Mouse (Mus musculus) liver, postnatal 0 days (tissue): ENCODE results near the gene Gadd45gip1. TPM values are rescaled to one million over a fixed set of nuclear protein-coding genes. Genes with fewer than 3 reads are reported as not detected.

Experiments used
- ATAC-seq: fragments of 200-750 bp; cut with Nextera tagmentation; 2 replicates; pipeline ENCODE4 v1.8.0; 2017; ENCODE audit warnings: mild to moderate bottlenecking, moderate library complexity
- DNase-seq: peaks from one replicate; pipeline ENCODE4 v3.0.0-alpha.2; 2016
- H3K27ac ChIP-seq: fragments of 300-500 bp; sonication (generic); 2 replicates; pipeline ENCODE4 v1.5.1; 2014; ENCODE audit warnings: antibody characterized with exemption, moderate library complexity, mild to moderate bottlenecking, low read depth
- H3K27me3 ChIP-seq: fragments of 300-500 bp; sonication (generic); 2 replicates; pipeline ENCODE4 v1.6.1; 2014; ENCODE audit warnings: low read length, control low read depth, mixed read lengths; ENCODE audit not compliant: insufficient read depth
- H3K36me3 ChIP-seq: fragments of 300-500 bp; sonication (generic); replicated peaks from 2 replicates; pipeline ENCODE4 v1.6.1; 2014; ENCODE audit warnings: mild to moderate bottlenecking, control low read depth, low read length, moderate library complexity, mixed read lengths; ENCODE audit not compliant: insufficient read depth
- H3K4me1 ChIP-seq: fragments of 300-500 bp; sonication (generic); 2 replicates; pipeline ENCODE4 v1.6.1; 2014; ENCODE audit warnings: antibody characterized with exemption, mild to moderate bottlenecking, control low read depth; ENCODE audit not compliant: insufficient read depth
- H3K4me2 ChIP-seq: fragments of 300-500 bp; sonication (generic); 2 replicates; pipeline ENCODE4 v1.6.1; 2014; ENCODE audit warnings: low read depth, mild to moderate bottlenecking, low read length, moderate library complexity, mixed read lengths
- H3K4me3 ChIP-seq: fragments of 300-500 bp; sonication (generic); 2 replicates; pipeline ENCODE4 v1.5.1; 2014; ENCODE audit warnings: low read depth, low read length
- H3K9ac ChIP-seq: fragments of 300-500 bp; sonication (generic); replicated peaks from 2 replicates; pipeline ENCODE4 v1.6.1; 2014; ENCODE audit warnings: mild to moderate bottlenecking, moderate library complexity
- H3K9me3 ChIP-seq: fragments of 300-500 bp; sonication (generic); 2 replicates; pipeline ENCODE4 v1.6.1; 2016; ENCODE audit warnings: mild to moderate bottlenecking, control low read depth, low read length, mixed read lengths
- CTCF ChIP-seq: sonication (generic); IDR thresholded peaks from 2 replicates; pipeline ENCODE4 v1.5.1; 2016; ENCODE audit warnings: antibody characterized with exemption, low read depth
- EP300 ChIP-seq: IDR thresholded peaks from 2 replicates; pipeline ENCODE4 v1.6.1; 2016; ENCODE audit warnings: antibody characterized with exemption, low read depth, mild to moderate bottlenecking
- WGBS: fragments of 180-500 bp; shearing (Covaris S2); extraction: QIAGEN DNeasy Blood & Tissue Kit; methylation state at CpG from one replicate; pipeline ENCODE4 v1.1.7; 2014; ENCODE audit not compliant: insufficient replicate concordance; 5-methylcytosine and 5-hydroxymethylcytosine counted together
- microRNA-seq: library from miRNA; unstranded; fragments of <30 nt; microRNA quantifications from one replicate; pipeline ENCODE4, GENCODE M21; 2016
- polyA plus RNA-seq: library from polyadenylated mRNA; unstranded; fragments of >200 nt; fragmentation: Nextera tagmentation; extraction: Ambion mirVana; gene quantifications from 2 replicates; pipeline ENCODE4 v1.2.1, GENCODE M21; 2015

Gadd45gip1 gene
- polyA plus RNA-seq, 1 experiment from 2014 or later: 31.9 TPM

- H3K9me3 ChIP-seq: no peaks in the 10 kb centered on the region
- H3K36me3 ChIP-seq: no peaks in the 10 kb centered on the region
- H3K9ac ChIP-seq: no peak overlapping the region
- H3K4me3 ChIP-seq: no peak overlapping the region
- no peak for DNase-seq
- H3K4me2 ChIP-seq: no peak overlapping the region
- no peak overlapping the region for H3K27ac ChIP-seq
- H3K27me3 ChIP-seq: no peaks in the 10 kb centered on the region
- ATAC-seq: no peak
- peaks cover 8% of the 10 kb centered on the region for H3K4me1 ChIP-seq
- 73% methylated on average over 1 of the region's 1 CpGs for WGBS
- no peak for TF ChIP-seq CTCF
- no peak for TF ChIP-seq EP300
Measured at GRCm38 (mm10) chr8:84878915-84879314, 47.6 kb downstream of the Gadd45gip1 start.

- no peak for DNase-seq
- H3K9ac ChIP-seq: no peak overlapping the region
- WGBS: 61% methylated on average over 4 of the region's 4 CpGs
- no peaks in the 10 kb centered on the region for H3K4me1 ChIP-seq
- no peak overlapping the region for H3K4me2 ChIP-seq
- no peaks in the 10 kb centered on the region for H3K27me3 ChIP-seq
- H3K9me3 ChIP-seq: no peaks in the 10 kb centered on the region
- H3K36me3 ChIP-seq: peaks cover 40% of the 10 kb centered on the region
- TF ChIP-seq EP300 (no peak), CTCF (no peak)
- H3K27ac ChIP-seq: no peak overlapping the region
- no peak overlapping the region for H3K4me3 ChIP-seq
- no peak for ATAC-seq
Measured at GRCm38 (mm10) chr8:84884728-84885127, 53.4 kb downstream of the Gadd45gip1 start.

Small RNA genes lying within 50 kb of the gene (microRNA-seq; reads per million reads assigned to microRNA genes)
- gene Mir7069: 2.0 reads per million

Other genes with a start within 250 kb of the Gadd45gip1 start
- 32.3 and 32.9 TPM in 2 replicates for gene Ier2, start 168.7 kb upstream of the Gadd45gip1 start, polyA plus RNA-seq
- 21.3 TPM in 2 replicates for gene Trmt1, start 145.2 kb upstream of the Gadd45gip1 start, polyA plus RNA-seq
- gene Nacc1, start 143.7 kb upstream of the Gadd45gip1 start, polyA plus RNA-seq: 3.3 and 3.6 TPM in 2 replicates
- gene Lyl1, start 130.1 kb upstream of the Gadd45gip1 start, polyA plus RNA-seq: 24.6 and 25.7 TPM in 2 replicates
- 4.8 and 6.3 TPM in 2 replicates for gene G430095P16Rik, start 108.5 kb upstream of the Gadd45gip1 start, polyA plus RNA-seq
- gene Nfix, start 31.2 kb upstream of the Gadd45gip1 start, polyA plus RNA-seq: 4.7 and 5.4 TPM in 2 replicates
- 2.4 and 2.5 TPM in 2 replicates for gene Dand5, start 8.7 kb upstream of the Gadd45gip1 start, polyA plus RNA-seq
- gene Rad23a, start 9.1 kb downstream of the Gadd45gip1 start, polyA plus RNA-seq: 154 and 164 TPM in 2 replicates
- 331 and 375 TPM in 2 replicates for gene Calr, start 15.4 kb downstream of the Gadd45gip1 start, polyA plus RNA-seq
- gene Farsa, start 25.5 kb downstream of the Gadd45gip1 start, polyA plus RNA-seq: 30.3 and 33.6 TPM in 2 replicates
- 30.6 and 31.2 TPM in 2 replicates for gene Syce2, start 40.6 kb downstream of the Gadd45gip1 start, polyA plus RNA-seq
- 139 and 141 TPM in 2 replicates for gene Gcdh, start 62.4 kb downstream of the Gadd45gip1 start, polyA plus RNA-seq
- 133 and 149 TPM in 2 replicates for gene Klf1, start 70.4 kb downstream of the Gadd45gip1 start, polyA plus RNA-seq
- 15.4 and 16.0 TPM in 2 replicates for gene Dnase2a, start 77.0 kb downstream of the Gadd45gip1 start, polyA plus RNA-seq
- gene Mast1, start 105.8 kb downstream of the Gadd45gip1 start, polyA plus RNA-seq: 0.07 TPM in 1 of 2 replicates, not detected in the other
- 0.09 TPM in 1 of 2 replicates, not detected in the other for gene Rtbdn, start 115.5 kb downstream of the Gadd45gip1 start, polyA plus RNA-seq
- 0.89 TPM in 1 of 2 replicates, not detected in the other for gene Gm49661, start 137.9 kb downstream of the Gadd45gip1 start, polyA plus RNA-seq
- gene Prdx2, start 138.1 kb downstream of the Gadd45gip1 start, polyA plus RNA-seq: 780 and 831 TPM in 2 replicates
- gene Rnaseh2a, start 138.2 kb downstream of the Gadd45gip1 start, polyA plus RNA-seq: 67.1 and 70.8 TPM in 2 replicates
- 14.2 and 21.9 TPM in 2 replicates for gene Junb, start 147.2 kb downstream of the Gadd45gip1 start, polyA plus RNA-seq
- gene Hook2, start 159.1 kb downstream of the Gadd45gip1 start, polyA plus RNA-seq: 12.0 and 12.2 TPM in 2 replicates
- gene Best2, start 183.0 kb downstream of the Gadd45gip1 start, polyA plus RNA-seq: not detected in 2 replicates
- gene Asna1, start 193.8 kb downstream of the Gadd45gip1 start, polyA plus RNA-seq: 33.2 and 34.4 TPM in 2 replicates
- 63.0 and 73.6 TPM in 2 replicates for gene Trir, start 195.3 kb downstream of the Gadd45gip1 start, polyA plus RNA-seq
- 7.6 and 8.2 TPM in 2 replicates for gene Tnpo2, start 205.4 kb downstream of the Gadd45gip1 start, polyA plus RNA-seq
- 14.4 and 14.9 TPM in 2 replicates for gene Fbxw9, start 228.5 kb downstream of the Gadd45gip1 start, polyA plus RNA-seq
- not detected in 2 replicates for gene Gm5741, start 236.5 kb downstream of the Gadd45gip1 start, polyA plus RNA-seq
- gene Dhps, start 240.2 kb downstream of the Gadd45gip1 start, polyA plus RNA-seq: 24.8 and 27.7 TPM in 2 replicates
- 63.5 and 66.8 TPM in 2 replicates for gene Wdr83os, start 249.2 kb downstream of the Gadd45gip1 start, polyA plus RNA-seq
- 17.6 and 18.4 TPM in 2 replicates for gene Wdr83, start 249.8 kb downstream of the Gadd45gip1 start, polyA plus RNA-seq